Mouse (Mus musculus) forebrain, postnatal 0 days (tissue): ENCODE measurements at regions not wholly inside any gene's neighbourhood (a gene's known extent, or its start where the extent isn't known, plus 50 kb on each side); places are given as distances from the start of the nearest gene placed in this dataset.

Experiments used
- ATAC-seq: fragments of 200-750 bp; cut with Nextera tagmentation; 2 replicates; pipeline ENCODE4 v1.8.0; 2017; ENCODE audit warnings: mild to moderate bottlenecking, moderate library complexity
- DNase-seq: peaks from one replicate; pipeline ENCODE4 v3.0.0-alpha.2; 2015
- H3K27ac ChIP-seq: fragments of 300-500 bp; sonication (generic); 2 replicates; pipeline ENCODE4 v1.5.1; 2014; ENCODE audit warnings: low read depth, mild to moderate bottlenecking, antibody characterized with exemption, low read length, moderate library complexity, mixed read lengths
- H3K27me3 ChIP-seq: fragments of 300-500 bp; sonication (generic); 2 replicates; pipeline ENCODE4 v1.6.1; 2014; ENCODE audit warnings: mild to moderate bottlenecking, low read length, mixed read lengths; ENCODE audit not compliant: insufficient read depth
- H3K36me3 ChIP-seq: fragments of 300-500 bp; sonication (generic); 2 replicates; pipeline ENCODE4 v1.6.1; 2014; ENCODE audit warnings: mild to moderate bottlenecking, moderate library complexity; ENCODE audit not compliant: insufficient read depth
- H3K4me1 ChIP-seq: fragments of 300-500 bp; sonication (generic); 2 replicates; pipeline ENCODE4 v1.6.1; 2014; ENCODE audit warnings: antibody characterized with exemption; ENCODE audit not compliant: insufficient read depth
- H3K4me2 ChIP-seq: fragments of 300-500 bp; sonication (generic); 2 replicates; pipeline ENCODE4 v1.6.1; 2014; ENCODE audit warnings: low read depth, mild to moderate bottlenecking, moderate library complexity
- H3K4me3 ChIP-seq: fragments of 300-500 bp; sonication (generic); 2 replicates; pipeline ENCODE4 v1.5.1; 2014; ENCODE audit warnings: low read depth, low read length, mixed read lengths
- H3K9ac ChIP-seq: fragments of 300-500 bp; sonication (generic); 2 replicates; pipeline ENCODE4 v1.6.1; 2014; ENCODE audit warnings: mild to moderate bottlenecking
- H3K9me3 ChIP-seq: fragments of 300-500 bp; sonication (generic); 2 replicates; pipeline ENCODE4 v1.6.1; 2016; ENCODE audit warnings: low read length
- CTCF ChIP-seq: sonication (generic); IDR thresholded peaks from 2 replicates; pipeline ENCODE4 v1.5.1; 2016; ENCODE audit warnings: antibody characterized with exemption, control low read depth, low read depth
- WGBS: fragments of 180-500 bp; shearing (Covaris S2); extraction: QIAGEN DNeasy Blood & Tissue Kit; methylation state at CpG from one replicate; pipeline ENCODE4 v1.1.7; 2014; 5-methylcytosine and 5-hydroxymethylcytosine counted together

GRCm38 (mm10) chr1:19681024-19681778 lies 472.5 kb downstream of the Tfap2b start:
- no peaks in the 10 kb centered on the region for H3K4me1 ChIP-seq
- WGBS, result 52% methylated on average over 12 of the region's 12 CpGs
- no peak overlapping the region for H3K9ac ChIP-seq
- DNase-seq, result no peak
- no peak overlapping the region for H3K4me2 ChIP-seq
- H3K27ac ChIP-seq, result no peak overlapping the region
- no peaks in the 10 kb centered on the region for H3K9me3 ChIP-seq
- TF ChIP-seq CTCF, result no peak
- ATAC-seq, result no peak
- no peaks in the 10 kb centered on the region for H3K36me3 ChIP-seq
- H3K4me3 ChIP-seq, result no peak overlapping the region
- no peaks in the 10 kb centered on the region for H3K27me3 ChIP-seq
